Comparison of ENCODE assay signal across 9 mouse cellular contexts in the genomic region with DNA sequence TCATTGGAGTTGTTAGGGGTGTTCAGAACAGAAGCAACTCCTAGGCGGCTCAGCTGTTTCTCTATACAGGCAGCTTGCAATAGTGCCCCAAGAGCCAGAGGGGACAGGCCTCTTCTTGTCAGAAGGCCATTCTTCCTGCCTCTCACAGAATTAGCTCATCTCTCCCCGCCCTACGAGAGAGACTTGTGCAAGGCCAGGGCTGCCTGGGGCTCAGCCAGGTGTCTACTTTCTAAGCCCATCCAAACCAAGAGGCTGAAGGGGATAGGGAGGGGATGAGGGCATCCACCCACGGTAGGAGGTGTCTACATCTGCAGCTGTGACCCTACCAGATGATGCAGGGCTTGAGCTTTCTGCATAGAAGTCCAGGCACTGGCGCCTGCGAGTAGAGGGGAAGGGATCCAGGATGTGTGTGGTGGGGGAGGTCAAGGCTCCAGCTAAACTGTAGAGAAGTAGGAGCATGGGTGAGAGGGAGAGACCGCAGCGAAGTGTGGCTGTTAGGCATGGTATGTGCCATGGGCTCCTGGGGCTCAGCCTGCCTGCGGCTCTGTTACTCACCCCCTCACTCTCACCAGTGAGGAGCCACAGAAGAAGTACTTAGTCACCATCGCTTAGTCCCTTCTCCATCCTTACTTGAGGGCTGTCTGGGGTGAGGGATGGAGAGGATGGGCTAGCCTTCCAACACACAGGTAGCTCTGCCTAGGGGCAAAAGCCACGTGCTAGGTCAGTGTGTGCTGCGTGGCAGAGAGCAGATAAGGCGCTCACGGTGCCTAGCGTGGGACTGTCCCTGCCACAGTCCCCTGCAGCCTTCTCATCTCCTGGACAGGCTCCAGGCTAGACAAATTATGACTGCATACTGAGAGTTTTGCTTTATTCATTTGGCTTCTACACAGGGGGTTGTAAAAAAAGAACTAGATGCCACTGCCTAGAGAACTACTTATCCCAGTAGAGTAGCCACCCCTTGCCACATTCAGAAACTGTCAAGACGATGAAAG.
A peak's percentile ranks its signal among the peaks of the same experiment; 100 is the strongest.
DNase-seq lines count a peak whose midpoint lies in the region; ATAC-seq and TF ChIP-seq lines count a peak whose summit lies in the region.
"Had no signal": no experiment of that assay in that cellular context is flagged by ENCODE, and none has a peak within 500 bp of the region (broad histone marks: within the 10 kb centered on the region; RNA-seq: fewer than 3 reads in every experiment).

No protein-coding gene starts in this region.

- H3K9ac ChIP-seq in embryonic facial prominence, embryonic 13.5 days: peak overlapping the region; percentile 2; the same call in 1 of the 2 replicates

- DNase-seq in heart, adult 18-20 months: peak; percentile 53 to 62
- DNase-seq in heart, adult 8-10 months (ENCODE audit: low spot score): no peak
- DNase-seq in Muller cell, postnatal 12 days (ENCODE audit: inconsistent ontology term): peak; percentile 70
- peak; percentile 67 for DNase-seq in heart, postnatal 10 days
- DNase-seq in midbrain, embryonic 10.5 days (ENCODE audit: low spot score): no peak
- DNase-seq in thymus, adult 2 months: no peak
- no peak for DNase-seq in spleen, postnatal 10 days (ENCODE audit: low spot score in 2 of 2)

- H3K36me3 ChIP-seq in embryonic facial prominence, embryonic 13.5 days: peaks cover 27% of the 10 kb centered on the region
- H3K36me3 ChIP-seq in midbrain, embryonic 10.5 days: peaks cover 47% of the 10 kb centered on the region
- H3K36me3 ChIP-seq in thymus, adult 2 months (ENCODE audit: control insufficient read depth, insufficient read depth, low read length): no peaks in the 10 kb centered on the region
- H3K36me3 ChIP-seq: G1E had no signal

- peaks cover 89% of the 10 kb centered on the region for H3K4me1 ChIP-seq in embryonic facial prominence, embryonic 13.5 days
- peaks cover 98% of the 10 kb centered on the region for H3K4me1 ChIP-seq in midbrain, embryonic 10.5 days
- peaks cover 33% of the 10 kb centered on the region for H3K4me1 ChIP-seq in thymus, adult 2 months (replicated peaks; ENCODE audit: control insufficient read depth, insufficient read depth, low read length)

- ATAC-seq in embryonic facial prominence, embryonic 13.5 days (ENCODE audit: insufficient number of reproducible peaks, insufficient read depth, low FRiP score, low TSS enrichment, low read depth): no peak

- no peaks in the 10 kb centered on the region for H3K27me3 ChIP-seq in embryonic facial prominence, embryonic 13.5 days
- no peaks in the 10 kb centered on the region for H3K27me3 ChIP-seq in midbrain, embryonic 10.5 days (ENCODE audit: low read depth, poor library complexity, severe bottlenecking)
- no peaks in the 10 kb centered on the region for H3K27me3 ChIP-seq in thymus, adult 2 months (ENCODE audit: control insufficient read depth, insufficient read depth, low read length)

- no peak for TF ChIP-seq POLR2A in thymus, adult 2 months (IDR thresholded peaks at IDR 0.05; ENCODE audit: control insufficient read depth, extremely low read depth, insufficient read depth, low read length, poor library complexity)

- no peak overlapping the region for H3K4me2 ChIP-seq in embryonic facial prominence, embryonic 13.5 days

- no peak overlapping the region for H3K4me3 ChIP-seq in embryonic facial prominence, embryonic 13.5 days
- H3K4me3 ChIP-seq in midbrain, embryonic 10.5 days: no peak overlapping the region
- H3K4me3 ChIP-seq in thymus, adult 2 months (ENCODE audit: control insufficient read depth, insufficient read depth, low read length): no peak overlapping the region

- peak overlapping the region; percentile 92 for H3K27ac ChIP-seq in embryonic facial prominence, embryonic 13.5 days
- H3K27ac ChIP-seq in midbrain, embryonic 10.5 days (replicated peaks): peak overlapping the region; percentile 98
- no peak overlapping the region for H3K27ac ChIP-seq in thymus, adult 2 months (ENCODE audit: control insufficient read depth, insufficient read depth, low read length)

- H3K9me3 ChIP-seq in embryonic facial prominence, embryonic 13.5 days: no peaks in the 10 kb centered on the region
- no peaks in the 10 kb centered on the region for H3K9me3 ChIP-seq in midbrain, embryonic 10.5 days (replicated peaks)

- intact Hi-C loops in heart, postnatal 10 days (cut with DNase I): loop anchor here (2.0 kb wide), 1 partner anchor 16 kb away; no protein-coding TSS in a partner anchor

- WGBS in embryonic facial prominence, embryonic 13.5 days: 57% methylated on average over 16 of the region's 16 CpGs
- 62% methylated on average over 16 of the region's 16 CpGs for WGBS in midbrain, embryonic 10.5 days
- 64% methylated on average over 16 of the region's 16 CpGs for WGBS in thymus, adult 2 months

- no peak for TF ChIP-seq CTCF in thymus, adult 2 months (IDR thresholded peaks at IDR 0.05; ENCODE audit: borderline replicate concordance, control insufficient read depth, extremely low read depth, insufficient read depth, low read length, poor library complexity)

Comparison
In these comparisons a context has a peak if more than half of its experiments do, and no peak if none do; other contexts are left out.
1. DNase-seq: peak in heart, adult 18-20 months (2 of 2), Muller cell, postnatal 12 days (single experiment) and heart, postnatal 10 days (2 of 2); none in heart, adult 8-10 months (single experiment), midbrain, embryonic 10.5 days (single experiment), thymus, adult 2 months (single experiment) and spleen, postnatal 10 days (0 of 2).